Mouse (Mus musculus) limb, embryonic 11.5 days (tissue): ENCODE results near the gene Wdr45b. TPM values are rescaled to one million over a fixed set of nuclear protein-coding genes. Genes with fewer than 3 reads are reported as not detected.
"Not testable (repeated sequence)": the region's sequence is repeated elsewhere in the genome, so short reads cannot be mapped to it uniquely, and the experiment has no call there.

Experiments used
- ATAC-seq: fragments of 200-750 bp; cut with Nextera tagmentation; 2 replicates; pipeline ENCODE4 v1.8.0; 2017; ENCODE audit warnings: low read depth; ENCODE audit not compliant: insufficient number of reproducible peaks, low FRiP score, low TSS enrichment
- DNase-seq: peaks from one replicate; pipeline ENCODE4 v3.0.0-alpha.2; 2015; ENCODE audit warnings: low spot score
- H3K27ac ChIP-seq: fragments of 300-500 bp; sonication (generic); replicated peaks from 2 replicates; pipeline ENCODE4 v1.5.1; 2014; ENCODE audit warnings: low read depth, mild to moderate bottlenecking, low read length
- H3K27me3 ChIP-seq: fragments of 300-500 bp; sonication (generic); 2 replicates; pipeline ENCODE4 v1.6.1; 2014; ENCODE audit warnings: mild to moderate bottlenecking, low read length, mixed read lengths; ENCODE audit not compliant: control insufficient read depth, insufficient read depth
- H3K36me3 ChIP-seq: fragments of 300-500 bp; sonication (generic); 2 replicates; pipeline ENCODE4 v1.6.1; 2014; ENCODE audit warnings: mild to moderate bottlenecking, low read length, moderate library complexity, mixed read lengths; ENCODE audit not compliant: control insufficient read depth, insufficient read depth
- H3K4me1 ChIP-seq: fragments of 300-500 bp; sonication (generic); 2 replicates; pipeline ENCODE4 v1.6.1; 2014; ENCODE audit warnings: low read length, mixed read lengths; ENCODE audit not compliant: control insufficient read depth, insufficient read depth
- H3K4me2 ChIP-seq: fragments of 300-500 bp; sonication (generic); 2 replicates; pipeline ENCODE4 v1.6.1; 2014; ENCODE audit warnings: low read depth, mild to moderate bottlenecking, moderate library complexity; ENCODE audit not compliant: severe bottlenecking
- H3K4me3 ChIP-seq: fragments of 300-500 bp; sonication (generic); 2 replicates; pipeline ENCODE4 v1.5.1; 2014; ENCODE audit warnings: low read depth, low read length
- H3K9ac ChIP-seq: fragments of 300-500 bp; sonication (generic); 2 replicates; pipeline ENCODE4 v1.6.1; 2014; ENCODE audit warnings: mild to moderate bottlenecking, low read length
- H3K9me3 ChIP-seq: fragments of 300-500 bp; sonication (generic); 2 replicates; pipeline ENCODE4 v1.6.1; 2016; ENCODE audit warnings: low read length; ENCODE audit not compliant: control insufficient read depth
- WGBS: fragments of 180-500 bp; shearing (Covaris S2); extraction: QIAGEN DNeasy Blood & Tissue Kit; methylation state at CpG from one replicate; pipeline ENCODE4 v1.1.7; 2014; 5-methylcytosine and 5-hydroxymethylcytosine counted together
- polyA plus RNA-seq: library from polyadenylated mRNA; unstranded; fragments of >200 nt; fragmentation: Nextera tagmentation; extraction: Ambion mirVana; gene quantifications from 2 replicates; pipeline ENCODE4 v1.2.1, GENCODE M21; 2014

Wdr45b gene
- polyA plus RNA-seq, 1 experiment from 2014 or later, result 110 TPM

- no peaks in the 10 kb centered on the region for H3K9me3 ChIP-seq
- WGBS, result 81% methylated on average over 6 of the region's 6 CpGs
- ATAC-seq, result no peak
- H3K4me3 ChIP-seq, result no peak overlapping the region
- no peaks in the 10 kb centered on the region for H3K36me3 ChIP-seq
- no peak for DNase-seq
- H3K27me3 ChIP-seq, result no peaks in the 10 kb centered on the region
- H3K27ac ChIP-seq, result no peak overlapping the region
- no peaks in the 10 kb centered on the region for H3K4me1 ChIP-seq
- no peak overlapping the region for H3K9ac ChIP-seq
- H3K4me2 ChIP-seq, result no peak overlapping the region
Observed at GRCm38 (mm10) chr11:121370337-121370994, 16.2 kb upstream of the Wdr45b start.

- H3K27me3 ChIP-seq, result no peaks in the 10 kb centered on the region
- no peak overlapping the region for H3K27ac ChIP-seq
- H3K9ac ChIP-seq, result no peak overlapping the region
- H3K36me3 ChIP-seq, result no peaks in the 10 kb centered on the region
- 47% methylated on average over 6 of the region's 6 CpGs for WGBS
- no peak for ATAC-seq
- H3K4me1 ChIP-seq, result no peaks in the 10 kb centered on the region
- DNase-seq, result peak; percentile 70
- no peak overlapping the region for H3K4me3 ChIP-seq
- no peaks in the 10 kb centered on the region for H3K9me3 ChIP-seq
- no peak overlapping the region for H3K4me2 ChIP-seq
Observed at GRCm38 (mm10) chr11:121369622-121370021, 15.4 kb upstream of the Wdr45b start.

GRCm38 (mm10) chr11:121368731-121369130, 14.5 kb upstream of the Wdr45b start:
- Histone ChIP-seq H3K9me3 (no peaks in the 10 kb centered on the region), H3K9ac (no peak overlapping the region), H3K4me3 (no peak overlapping the region), H3K27ac (no peak overlapping the region), H3K4me2 (no peak overlapping the region), H3K27me3 (no peaks in the 10 kb centered on the region), H3K36me3 (no peaks in the 10 kb centered on the region), H3K4me1 (no peaks in the 10 kb centered on the region)
- WGBS, result 84% methylated on average over 1 of the region's 1 CpGs
- ATAC-seq, result no peak
- no peak for DNase-seq

DNA sequence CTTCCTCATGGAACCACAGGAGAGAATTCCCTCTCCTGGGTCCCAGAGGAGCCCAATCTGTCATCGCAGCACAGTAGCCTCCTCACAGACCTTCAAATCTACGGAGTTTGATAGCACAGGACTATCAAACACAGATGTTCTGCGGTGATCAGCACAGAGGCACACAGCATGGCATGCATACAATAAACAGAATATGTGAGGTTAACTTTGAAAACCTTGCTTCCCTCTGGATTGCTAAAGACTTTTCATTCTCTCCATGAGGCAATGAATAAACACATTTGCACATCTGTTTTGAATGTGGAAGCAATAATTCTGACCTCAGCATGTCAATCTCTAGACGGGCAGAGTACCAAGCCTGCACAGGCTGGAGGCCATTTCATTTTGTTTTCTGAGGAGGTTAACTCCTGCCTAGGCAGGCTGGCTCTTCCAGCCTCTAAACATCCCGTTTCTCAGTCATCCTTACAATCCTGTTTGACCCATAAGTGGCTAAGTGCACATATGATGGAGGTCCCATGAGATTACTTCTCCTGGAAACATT, 13.0 kb upstream of the Wdr45b start:
- no peak overlapping the region; the same call in 1 of the 2 replicates for H3K9ac ChIP-seq
- peak; percentile 22 for DNase-seq
- no peak for ATAC-seq
- 45% methylated on average over 5 of the region's 5 CpGs for WGBS
- H3K27ac ChIP-seq, result no peak overlapping the region
- H3K4me2 ChIP-seq, result no peak overlapping the region
- no peaks in the 10 kb centered on the region for H3K9me3 ChIP-seq
- H3K4me3 ChIP-seq, result no peak overlapping the region
- no peaks in the 10 kb centered on the region for H3K4me1 ChIP-seq
- no peaks in the 10 kb centered on the region for H3K36me3 ChIP-seq
- no peaks in the 10 kb centered on the region for H3K27me3 ChIP-seq

DNA sequence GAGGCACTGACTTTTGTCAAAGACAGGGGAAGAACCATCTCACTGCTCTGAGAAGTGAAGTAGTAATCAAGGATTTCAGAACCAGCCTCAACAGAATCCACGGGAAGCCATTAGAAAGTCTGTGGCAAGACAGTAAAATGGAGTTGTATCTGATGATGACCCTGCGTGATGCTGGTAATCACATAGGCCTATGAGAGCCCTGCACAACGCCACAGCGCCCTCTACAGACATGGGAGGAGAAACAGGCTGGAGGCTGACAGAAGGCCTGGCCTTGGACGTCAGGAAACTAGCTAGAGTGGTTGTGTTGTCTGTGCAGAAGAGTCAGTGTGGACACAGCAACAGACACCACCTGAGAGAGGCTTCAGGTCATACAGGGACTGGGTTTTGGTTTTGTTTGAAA, 8.0 kb upstream of the Wdr45b start:
- no peak for ATAC-seq

GRCm38 (mm10) chr11:121353326-121354090, 737 bp downstream of the Wdr45b start:
- no peaks in the 10 kb centered on the region for H3K9me3 ChIP-seq
- WGBS, result 5% methylated on average over 40 of the region's 41 CpGs
- no peak overlapping the region; the same call in 1 of the 2 replicates for H3K27ac ChIP-seq
- H3K4me1 ChIP-seq, result peaks cover 10% of the 10 kb centered on the region
- no peaks in the 10 kb centered on the region for H3K36me3 ChIP-seq
- no peaks in the 10 kb centered on the region for H3K27me3 ChIP-seq
- DNase-seq, result peak; percentile 41
- no peak for ATAC-seq
- peak overlapping the region; percentile 87 for H3K9ac ChIP-seq
- H3K4me3 ChIP-seq, result peak overlapping the region; percentile 94
- peak overlapping the region; percentile 83 for H3K4me2 ChIP-seq

More for the DNA sequence above, 8.0 kb upstream of the Wdr45b start:
- Histone ChIP-seq H3K27me3 (no peaks in the 10 kb centered on the region), H3K4me1 (no peaks in the 10 kb centered on the region), H3K9me3 (no peaks in the 10 kb centered on the region), H3K9ac (no peak overlapping the region), H3K36me3 (no peaks in the 10 kb centered on the region), H3K27ac (no peak overlapping the region), H3K4me2 (no peak overlapping the region), H3K4me3 (no peak overlapping the region)
- 36% methylated on average over 5 of the region's 5 CpGs for WGBS
- DNase-seq, result no peak

- H3K4me1 ChIP-seq, ATAC-seq, H3K9ac ChIP-seq, H3K27me3 ChIP-seq, H3K27ac ChIP-seq, H3K36me3 ChIP-seq, H3K4me3 ChIP-seq, H3K9me3 ChIP-seq, H3K4me2 ChIP-seq, DNase-seq: not testable (repeated sequence)
- 88% methylated on average over 3 of the region's 3 CpGs for WGBS
Observed at GRCm38 (mm10) chr11:121348727-121349126, 5.5 kb downstream of the Wdr45b start.

DNA sequence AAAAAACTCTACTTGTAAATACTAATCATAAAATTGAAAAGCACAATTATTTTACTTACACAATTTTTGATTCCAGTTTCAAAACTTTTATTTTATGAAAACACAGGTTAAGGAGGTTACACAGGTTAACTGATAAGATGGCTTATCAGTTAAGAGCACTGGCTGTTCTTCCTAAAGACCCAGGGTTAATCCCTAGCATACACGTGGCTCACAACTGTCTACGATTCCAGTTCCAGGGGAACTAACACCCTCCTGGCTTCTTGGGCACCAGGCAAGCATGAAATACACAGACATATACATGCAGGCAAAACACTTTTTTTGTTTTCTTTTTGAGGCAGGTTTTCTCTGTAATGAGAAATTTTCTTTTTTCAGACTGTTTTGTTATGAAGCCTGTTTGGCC, 6.1 kb downstream of the Wdr45b start:
- no peak overlapping the region for H3K9ac ChIP-seq
- no peaks in the 10 kb centered on the region for H3K9me3 ChIP-seq
- peaks cover 1% of the 10 kb centered on the region for H3K4me1 ChIP-seq
- H3K36me3 ChIP-seq, result peaks cover 2% of the 10 kb centered on the region; the same call in 1 of the 2 replicates
- 86% methylated on average over 2 of the region's 2 CpGs for WGBS
- ATAC-seq (no peak), DNase-seq (no peak)
- H3K27ac ChIP-seq, result no peak overlapping the region
- H3K4me3 ChIP-seq, result no peak overlapping the region
- H3K4me2 ChIP-seq, result no peak overlapping the region
- H3K27me3 ChIP-seq, result no peaks in the 10 kb centered on the region
